Mouse (Mus musculus) left cerebral cortex, adult 18-20 months (tissue): ENCODE measurements around the gene Grin2c. TPM values are rescaled to one million over a fixed set of nuclear protein-coding genes. Genes with fewer than 3 reads are reported as not detected.

Experiments
- DNase-seq, 2 experiments: peaks; one replicate each; pipeline ENCODE4 v3.0.0; 2021 to 2022; ENCODE audit warnings: low spot score in 2 of 2, mixed read lengths in 1 of 2
- total RNA-seq, 2 experiments: library from RNA; stranded (reverse); gene quantifications; 2 replicates each; pipeline ENCODE4 v1.2.3; 2021

Gene Grin2c
- total RNA-seq, 2 experiments from 2014 or later: 33.8 to 35.7 TPM

DNA sequence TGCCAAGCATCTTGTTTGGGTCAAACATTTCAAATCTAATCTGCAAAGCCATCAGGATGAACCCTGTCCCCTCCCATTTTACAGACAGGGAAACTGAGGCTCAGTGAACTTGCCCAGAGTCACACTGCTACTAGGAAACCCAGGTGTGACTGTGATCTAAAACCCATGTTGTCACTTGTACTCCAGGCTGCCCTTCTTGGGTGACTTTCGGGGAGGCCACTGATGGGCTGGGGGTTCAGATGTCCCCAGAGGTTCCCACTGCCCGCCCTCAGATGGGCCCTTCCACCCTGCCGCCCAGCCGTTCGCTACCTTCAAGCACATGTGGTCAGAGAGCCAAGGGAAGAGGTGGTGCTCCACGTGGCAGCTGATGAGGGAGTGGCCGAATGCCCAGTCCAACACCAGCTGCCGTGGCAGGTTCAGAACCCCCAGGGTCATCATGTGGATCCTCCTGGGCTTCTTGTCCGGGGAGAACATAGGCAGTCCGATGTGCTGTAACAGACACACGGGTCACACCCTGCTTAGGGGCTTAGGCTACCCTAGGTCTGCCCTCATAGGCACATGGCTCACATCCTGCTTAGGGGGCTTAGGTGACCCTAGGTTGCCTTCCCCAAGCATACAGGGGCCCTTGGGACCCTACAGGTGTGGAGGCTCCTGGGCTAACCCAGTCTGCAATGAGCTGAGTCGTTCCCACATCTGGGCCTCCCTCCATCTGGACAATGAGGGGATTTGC lies 17.0 kb upstream of the Grin2c start:
- no peak for DNase-seq

DNA sequence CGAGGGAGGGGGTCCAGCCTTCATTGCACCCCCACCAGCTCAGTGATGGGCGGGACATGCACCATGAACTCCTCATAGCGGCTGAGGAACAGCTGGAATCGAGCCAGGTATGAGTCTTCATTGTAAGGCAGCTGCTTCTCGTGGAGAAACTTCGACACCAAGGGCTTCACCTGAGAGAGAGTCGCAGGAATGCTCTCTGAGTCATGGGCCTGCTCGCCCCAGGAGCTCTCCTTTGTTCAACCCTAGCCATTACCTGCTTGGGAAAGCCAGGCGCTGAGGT lies 16.4 kb upstream of the Grin2c start:
- DNase-seq: no peak

DNA sequence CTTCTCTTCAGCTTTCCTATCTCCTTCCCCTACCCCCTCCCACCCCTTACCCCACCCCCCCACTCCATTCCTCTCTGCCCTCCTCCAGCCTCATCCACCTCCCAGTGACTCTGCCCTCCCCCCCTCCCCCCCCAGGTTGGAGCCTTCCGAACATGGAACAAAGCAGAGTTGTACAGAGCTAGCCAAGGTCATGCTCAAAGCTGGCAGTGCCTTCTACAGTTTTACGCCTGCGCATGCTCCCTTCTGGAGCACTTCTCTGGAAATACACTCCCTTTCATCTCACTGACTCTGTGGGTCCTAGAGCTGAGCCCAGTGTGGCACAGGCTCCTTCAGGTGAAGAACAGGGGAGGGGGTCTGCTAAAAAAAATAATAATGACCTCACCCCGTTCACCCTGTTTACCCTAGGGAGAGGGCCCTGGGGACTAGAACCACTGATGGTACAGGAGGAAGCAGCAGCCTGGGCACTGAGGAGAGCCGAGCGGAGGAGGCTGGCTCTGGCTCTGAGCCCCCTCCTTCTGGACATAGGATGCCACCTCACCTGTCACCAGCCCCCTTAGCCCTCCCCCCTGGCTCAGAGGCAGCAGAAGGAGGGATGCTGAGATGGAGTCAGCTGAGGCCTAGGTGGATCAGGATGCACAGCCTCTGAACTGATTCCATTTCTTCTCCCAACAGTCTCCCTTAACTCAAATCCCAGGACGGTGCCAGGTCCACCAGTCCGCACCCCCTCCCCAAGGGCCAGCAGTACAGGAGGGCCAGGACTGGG lies 15.9 kb upstream of the Grin2c start:
- DNase-seq: no peak

DNA sequence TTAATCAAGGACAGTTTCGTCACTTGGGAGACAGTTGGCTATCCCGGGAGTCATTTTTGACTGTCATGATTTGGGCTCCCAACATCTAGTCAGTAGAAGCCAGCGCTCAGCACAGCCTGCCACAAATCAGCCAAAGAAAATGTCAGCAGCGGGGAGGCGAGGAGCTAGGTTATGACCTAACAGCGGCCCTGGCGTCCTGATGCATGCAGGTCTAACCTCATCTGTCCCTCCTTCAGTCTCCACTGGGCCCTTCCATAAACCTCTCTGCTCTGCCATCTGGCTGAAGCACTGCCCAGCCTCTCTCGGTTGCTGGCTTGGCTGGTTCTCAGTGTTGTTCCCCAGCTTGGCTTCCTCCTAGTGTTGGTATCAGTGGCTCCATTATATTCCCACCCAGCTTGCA lies 15.3 kb upstream of the Grin2c start:
- DNase-seq: no peak

DNA sequence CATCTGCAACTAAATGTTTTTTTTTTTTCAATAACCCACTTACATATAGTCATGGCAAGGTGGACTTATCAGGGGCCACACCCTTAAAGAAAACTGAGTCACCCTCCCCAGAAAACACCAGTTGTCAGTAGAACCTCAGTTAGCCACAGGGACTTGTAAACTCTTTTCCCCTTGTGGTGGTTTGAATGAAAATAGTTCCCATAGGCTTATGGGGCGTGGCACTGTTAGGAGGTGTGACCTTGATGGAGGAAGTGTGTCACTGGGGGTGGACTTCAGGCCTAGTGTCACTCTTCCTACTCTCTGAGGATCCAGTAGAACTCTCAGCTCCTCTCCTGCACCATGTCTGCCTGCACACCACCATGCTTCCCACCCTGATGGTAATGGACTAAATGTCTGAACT lies 12.7 kb upstream of the Grin2c start:
- DNase-seq: no peak

DNA sequence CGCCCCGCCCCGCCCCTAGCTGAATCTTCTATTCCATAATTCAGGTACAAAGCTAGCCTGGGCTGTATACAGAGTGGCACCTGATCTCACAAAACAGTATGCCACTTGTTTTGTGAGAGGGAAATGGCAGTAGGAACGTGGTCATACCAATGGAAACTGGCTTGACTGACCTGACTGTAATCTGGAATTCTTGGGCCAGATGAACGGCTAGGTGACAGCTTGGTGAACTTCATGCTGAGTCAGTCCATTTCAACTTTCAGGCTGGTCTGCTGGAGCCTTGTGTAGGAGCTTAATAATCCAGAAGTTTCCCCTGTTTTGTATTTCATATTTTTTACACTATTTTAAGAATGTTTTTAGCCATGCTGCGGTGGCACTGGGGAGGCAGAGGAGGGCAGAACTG lies 11.1 kb upstream of the Grin2c start:
- DNase-seq: no peak

DNA sequence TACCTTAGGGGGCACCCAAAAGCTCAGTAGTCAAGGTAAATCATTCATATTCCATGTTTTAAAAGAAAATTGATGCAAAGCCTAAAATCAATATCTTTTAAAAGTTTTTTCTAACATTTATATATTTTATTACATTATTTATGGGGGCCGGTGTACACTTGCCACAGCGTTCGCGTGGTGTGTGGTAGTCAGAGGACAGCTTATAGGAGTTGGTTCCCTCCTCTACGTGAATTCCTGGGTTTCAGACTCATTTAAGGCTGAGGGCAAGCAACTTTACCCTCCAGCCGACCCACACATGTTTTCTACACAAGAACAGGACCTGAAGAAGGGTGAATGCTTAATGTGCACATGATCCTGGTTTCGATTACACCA lies 10.5 kb upstream of the Grin2c start:
- no peak for DNase-seq

DNA sequence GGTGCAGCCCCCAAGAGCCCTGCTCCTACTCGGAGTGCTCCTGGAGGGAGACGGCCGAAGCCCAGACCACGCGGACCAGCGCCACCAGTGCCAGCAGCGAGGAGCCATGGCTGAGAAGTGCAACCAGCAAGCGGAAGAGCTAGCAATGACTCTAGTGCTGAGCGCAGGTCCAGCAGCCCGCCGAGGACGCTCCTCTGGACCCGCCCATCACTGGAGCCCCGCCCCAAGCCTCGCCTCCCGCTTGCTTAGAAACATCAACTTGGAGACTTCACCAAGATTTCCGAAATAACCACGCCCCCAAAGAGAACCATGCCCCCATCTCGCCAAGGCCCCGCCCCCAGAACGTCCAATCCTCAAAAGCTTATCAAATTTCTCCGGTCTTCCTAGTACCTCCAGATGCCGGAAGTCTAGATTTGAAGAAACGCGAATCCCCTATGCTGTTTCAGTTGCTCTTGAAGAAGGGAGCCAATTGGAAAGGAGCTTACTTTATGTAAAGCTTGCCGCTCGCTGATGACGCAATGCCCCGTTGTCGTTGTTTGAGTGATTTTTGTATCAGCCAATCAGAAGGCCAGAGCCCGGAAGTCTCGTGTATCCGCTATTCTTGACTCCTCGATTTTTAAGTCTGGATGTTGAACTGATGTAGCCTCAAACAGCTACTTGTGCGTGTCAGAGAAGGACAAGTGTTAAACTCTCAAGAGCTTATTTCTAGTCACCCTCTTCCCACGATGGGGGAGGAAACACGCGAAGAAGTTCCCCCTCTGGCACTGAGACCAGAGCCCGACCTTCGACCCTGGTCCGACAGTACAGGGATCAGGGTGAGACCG lies 9.9 kb upstream of the Grin2c start, which contains the start of gene Fdxr:
Gene Fdxr (minus strand): TSS at position 271 of the 824 bp plus-strand sequence.
- peak; percentile 94 to 97 for DNase-seq

DNA sequence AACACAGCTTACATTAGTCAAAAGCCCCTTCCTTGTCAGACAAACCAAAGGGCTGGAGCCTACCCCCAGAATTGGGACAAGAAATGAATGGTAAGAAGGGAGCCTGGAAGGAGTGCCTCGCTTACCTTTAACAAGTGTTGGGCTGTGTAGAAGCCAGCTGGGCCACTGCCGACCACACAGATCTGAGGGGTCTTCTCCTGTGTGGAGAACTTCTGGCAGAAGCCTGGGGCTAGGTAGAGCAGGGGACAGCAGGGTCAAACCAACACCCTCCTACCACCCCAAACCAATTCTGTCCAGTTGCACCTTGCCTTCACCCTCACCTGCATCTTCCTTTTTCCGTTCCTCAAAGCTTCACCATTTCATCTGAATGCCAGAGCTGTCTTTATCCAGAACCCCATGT lies 8.9 kb upstream of the Grin2c start:
- DNase-seq: no peak

DNA sequence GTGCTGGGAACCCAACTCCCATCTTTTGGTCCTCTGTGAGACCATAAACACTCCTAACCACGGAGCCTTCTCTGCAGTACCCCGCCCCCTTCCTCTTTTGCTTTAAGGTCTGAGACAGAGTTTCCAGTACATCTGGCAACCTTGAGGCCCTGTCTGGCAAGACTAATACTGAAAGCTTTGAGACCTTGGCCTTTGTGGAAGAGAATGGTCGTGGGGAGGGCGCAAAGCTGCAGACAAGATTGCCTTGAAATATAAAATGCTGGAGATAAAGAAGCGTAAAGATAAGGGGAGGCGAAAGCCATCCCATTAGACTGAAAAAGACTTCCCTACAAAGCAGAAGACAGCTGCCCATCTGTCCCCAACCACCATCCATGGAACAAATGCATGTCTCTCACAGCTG lies 8.5 kb upstream of the Grin2c start:
- no peak for DNase-seq

DNA sequence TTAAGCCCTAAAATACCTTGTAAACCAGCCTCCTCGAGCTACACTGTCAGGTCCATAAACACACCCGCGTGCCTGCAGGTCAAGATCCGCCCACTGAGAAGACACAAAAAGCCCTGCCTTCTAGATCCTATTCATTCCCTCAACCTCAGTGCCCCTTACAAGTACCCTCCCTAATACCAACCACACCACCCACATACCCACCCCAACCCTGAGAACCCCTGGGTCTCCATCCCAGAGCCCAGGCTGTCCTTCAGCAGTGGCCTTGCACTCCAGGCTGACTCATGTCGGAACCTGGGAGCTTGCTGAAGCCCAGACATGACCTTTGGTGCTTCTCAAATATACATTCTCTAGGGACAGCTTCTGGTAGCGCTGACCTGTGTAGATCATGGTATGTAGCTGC lies 7.7 kb upstream of the Grin2c start:
- no peak for DNase-seq

DNA sequence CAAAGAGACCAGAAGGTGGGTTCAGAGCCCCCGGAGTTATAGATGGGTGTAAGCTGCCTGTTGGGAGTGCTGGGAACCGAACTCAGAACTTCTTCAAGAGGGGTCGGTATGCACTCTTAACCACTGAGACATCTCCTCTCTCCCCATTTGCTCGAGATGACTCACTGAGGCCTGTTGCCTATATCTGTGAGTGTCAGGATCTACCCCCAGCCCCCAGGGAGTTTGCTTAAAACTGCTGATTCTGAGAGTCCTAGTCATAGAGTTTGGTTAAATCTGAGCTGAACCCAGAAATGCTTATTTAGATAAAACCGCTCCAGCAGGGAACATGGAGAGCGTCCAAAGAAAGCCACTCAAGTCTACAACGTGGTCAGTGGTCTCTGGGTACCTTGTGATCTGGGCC lies 7.1 kb upstream of the Grin2c start:
- DNase-seq: no peak

DNA sequence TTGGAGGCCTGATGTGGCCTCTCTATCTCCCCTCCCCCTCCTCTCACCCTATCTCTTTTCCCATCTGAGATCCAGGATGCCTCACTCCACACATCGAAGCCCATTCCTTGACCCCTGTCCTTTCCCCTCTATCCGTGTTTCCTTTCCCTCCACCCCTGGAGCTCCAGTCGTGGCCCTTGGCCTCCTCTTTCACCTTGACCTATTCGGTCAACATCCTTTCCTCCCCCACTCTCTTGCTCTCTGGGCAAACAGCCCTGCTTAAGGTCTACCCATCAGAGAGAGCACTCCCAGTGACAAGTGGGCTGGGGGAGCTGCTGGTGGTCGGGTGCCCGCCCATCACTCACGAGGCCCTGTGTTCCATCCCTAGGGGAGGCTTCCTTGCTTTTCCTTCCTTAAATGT lies 6.7 kb upstream of the Grin2c start:
- DNase-seq: no peak

DNA sequence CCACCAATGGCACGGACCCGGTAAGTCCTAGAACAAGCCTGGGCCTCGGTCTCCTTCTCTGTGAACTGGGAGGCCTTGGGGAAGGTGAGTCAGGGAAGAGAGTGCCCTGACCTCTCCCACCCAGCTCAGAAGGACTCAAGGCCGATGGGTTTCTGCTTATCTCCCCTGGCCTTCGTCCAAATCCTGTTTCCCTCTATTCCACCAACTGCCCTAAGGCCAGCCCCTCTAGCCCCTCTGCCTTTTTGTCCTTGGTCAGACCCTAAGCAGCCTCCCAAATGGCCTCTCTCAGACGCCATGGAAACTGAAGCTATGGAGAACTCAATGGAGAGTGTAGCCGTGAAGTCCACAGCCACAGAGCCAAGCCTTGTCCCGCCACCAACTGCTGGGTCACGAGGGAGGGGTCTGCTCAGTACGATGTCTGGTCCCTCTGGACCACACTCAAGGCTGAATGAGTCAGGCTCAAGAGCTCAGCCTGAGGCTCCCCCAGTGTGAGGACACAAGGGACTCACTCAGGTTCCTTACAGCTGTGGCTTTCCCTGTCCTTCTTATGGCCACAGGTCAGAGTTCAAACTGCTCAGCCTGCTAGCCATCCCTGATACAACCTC lies 6.0 kb upstream of the Grin2c start:
- no peak for DNase-seq

DNA sequence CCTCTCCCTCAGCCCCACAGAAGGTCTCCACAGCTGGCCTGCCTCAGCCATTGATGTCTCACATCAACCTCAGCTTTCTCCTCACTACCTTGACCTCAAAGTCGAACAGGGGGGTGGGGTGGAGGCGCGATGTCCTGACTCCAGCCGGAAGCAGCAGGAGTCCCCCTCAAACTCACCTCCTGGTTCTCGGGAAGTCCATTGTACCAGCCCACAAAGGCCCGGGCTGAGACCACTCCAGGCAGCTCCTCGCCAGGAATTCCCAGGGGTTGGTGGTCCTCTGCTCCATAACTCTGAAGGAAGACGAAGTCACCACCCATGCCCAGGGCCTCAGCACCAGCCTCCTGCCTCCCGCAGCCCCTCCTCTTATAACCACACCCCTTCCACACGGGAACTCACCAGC lies 4.4 kb upstream of the Grin2c start:
- DNase-seq: no peak

DNA sequence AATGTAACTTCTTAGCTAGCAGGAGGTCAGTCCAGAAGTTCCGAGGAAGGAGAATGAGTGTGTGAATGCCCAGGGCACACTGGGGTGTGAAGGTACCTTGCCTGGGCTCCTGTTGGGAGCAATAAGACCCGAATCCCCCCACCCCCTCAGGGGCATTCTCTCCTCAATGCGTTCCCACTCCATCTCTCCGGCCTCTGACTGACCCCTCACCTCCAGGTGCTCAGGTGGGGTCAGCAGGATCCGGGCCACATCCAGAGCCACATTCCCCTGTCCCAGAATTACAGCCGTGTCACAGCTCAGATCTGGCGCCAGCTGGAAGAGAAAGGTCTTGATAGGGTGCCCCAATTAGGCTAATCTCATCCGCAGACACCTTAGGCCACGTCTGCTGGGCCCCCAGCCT lies 4.0 kb upstream of the Grin2c start:
- DNase-seq: no peak

DNA sequence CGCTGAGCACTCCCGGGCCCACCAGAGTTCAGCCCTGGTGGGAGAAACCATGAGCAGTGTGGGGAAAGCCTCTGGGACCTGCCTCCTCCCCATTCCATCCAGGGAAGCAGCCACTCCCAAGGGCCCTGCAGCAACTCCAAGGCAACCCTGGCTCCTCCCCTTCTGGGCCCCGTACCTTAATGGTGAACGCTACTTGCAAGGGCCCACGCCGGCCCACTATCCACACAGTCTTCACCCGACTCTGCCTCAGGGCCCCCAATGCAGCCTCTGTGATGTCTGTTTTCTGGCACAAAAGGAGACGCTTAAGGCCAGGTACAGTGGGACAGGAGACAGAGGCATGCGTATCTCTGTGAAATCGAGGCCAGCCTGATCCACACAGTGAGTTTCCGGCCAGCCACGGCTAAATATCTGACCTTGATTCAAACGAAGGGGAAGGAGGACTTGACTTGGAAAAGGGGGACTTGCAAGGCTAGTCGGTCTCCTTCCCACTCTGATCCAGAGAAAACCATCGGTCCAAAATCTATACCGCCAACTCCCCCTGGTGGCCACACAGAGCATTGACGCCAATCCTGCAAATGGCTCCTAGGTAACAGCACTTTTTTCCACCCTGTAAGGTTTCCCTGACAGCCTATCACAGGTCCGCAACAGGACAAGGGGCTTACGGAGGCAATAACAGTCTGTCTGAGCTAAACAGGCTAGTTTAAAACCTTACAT lies 3.3 kb upstream of the Grin2c start:
- DNase-seq: peak; percentile 85 to 89

DNA sequence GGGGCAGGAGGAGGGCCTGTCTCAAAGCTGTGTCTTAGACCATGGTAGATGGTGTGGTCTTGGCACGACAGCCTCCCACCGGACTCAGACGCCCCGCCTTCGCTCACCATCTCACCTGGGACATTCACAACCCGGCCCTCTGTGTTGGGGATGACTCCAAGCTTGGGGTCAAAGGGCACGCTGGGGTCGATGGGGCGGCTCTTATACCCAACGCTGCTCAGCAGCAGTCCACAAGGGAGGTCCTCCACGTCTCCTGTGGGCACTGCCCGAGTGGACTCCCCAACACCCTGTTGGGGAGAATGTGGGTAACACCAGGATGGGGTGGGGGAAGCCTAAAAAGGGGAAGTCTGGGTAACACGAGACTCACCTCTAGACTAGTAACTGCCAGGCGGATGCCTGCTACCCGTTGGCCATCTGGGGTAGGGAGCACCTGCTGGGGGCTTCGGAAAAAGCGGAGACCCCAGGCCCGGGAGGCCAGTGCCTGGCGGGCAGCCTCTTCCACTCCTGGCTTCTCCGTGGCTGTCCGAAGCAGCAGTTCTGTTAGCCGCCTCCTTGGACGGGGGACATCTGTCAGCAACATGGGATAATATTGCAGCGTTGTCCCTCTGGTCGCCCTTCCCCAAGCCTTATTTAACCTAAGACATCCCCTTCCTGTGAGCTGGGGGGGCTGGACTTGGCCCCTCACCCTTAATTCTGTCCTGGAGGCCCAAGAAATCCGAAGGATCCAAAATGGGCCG lies 2.5 kb upstream of the Grin2c start:
- DNase-seq: no peak

DNA sequence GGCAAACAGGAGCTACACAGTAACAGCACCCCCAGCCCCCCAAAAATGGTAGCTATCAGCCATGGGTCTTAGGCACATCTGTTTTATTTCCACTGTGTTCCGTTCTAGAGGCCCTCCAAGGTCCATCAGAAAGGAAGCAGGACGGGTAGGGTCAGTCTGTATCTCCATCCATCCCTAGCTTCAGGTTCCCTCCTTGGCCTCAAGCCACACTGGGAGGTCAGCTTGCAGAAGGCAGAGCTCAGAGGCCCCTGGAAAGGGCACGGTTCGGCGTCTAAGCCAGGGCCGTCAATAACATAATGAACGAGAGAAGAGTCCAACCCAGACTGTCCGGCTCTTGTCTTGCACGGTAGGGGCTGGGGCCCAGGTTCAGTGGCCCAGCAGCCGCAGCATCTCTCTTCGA lies 915 bp upstream of the Grin2c start:
- DNase-seq: no peak

DNA sequence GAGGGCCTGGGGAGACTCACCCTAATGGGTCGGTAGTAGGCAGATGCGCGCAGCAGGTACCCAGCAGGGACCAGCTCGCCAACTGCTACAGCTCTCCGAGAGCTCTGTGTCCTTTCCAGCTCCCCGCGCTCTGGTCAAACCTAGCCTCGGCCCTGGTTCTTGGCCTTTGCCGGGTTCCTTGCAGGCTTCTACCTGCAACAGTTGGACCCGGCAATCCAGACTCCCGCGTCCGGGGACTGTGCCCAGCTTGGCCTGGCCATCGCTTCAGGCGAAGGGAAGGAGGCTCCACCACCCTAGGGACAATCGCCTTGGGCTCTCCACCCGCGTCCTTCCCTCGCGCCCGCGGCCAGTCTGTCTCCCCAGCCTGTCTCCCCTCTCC lies 654 bp downstream of the Grin2c start:
- DNase-seq: no peak
